Mouse (Mus musculus): ENCODE results near the gene Ndufv1.
A peak's percentile ranks its signal among the peaks of the same experiment; 100 is the strongest.
"Not testable (repeated sequence)": the region's sequence is repeated elsewhere in the genome, so short reads cannot be mapped to it uniquely, and the experiment has no call there.

Ndufv1 gene

GRCm38 (mm10) chr19:3975866-3976265, 36.7 kb downstream of the Ndufv1 start:
- DNase-seq (ENCODE audit: low spot score in 2 of 2) = no peak

- DNase-seq (ENCODE audit: low spot score in 2 of 2) = not testable (repeated sequence)
Measured at GRCm38 (mm10) chr19:3974608-3975007, 38.0 kb downstream of the Ndufv1 start.

- DNase-seq (ENCODE audit: low spot score in 2 of 2) = peak in 1 of 2 experiments; percentile 67
Measured at GRCm38 (mm10) chr19:3972229-3972628, 40.4 kb downstream of the Ndufv1 start, which contains the start of gene Aldh3b2. Gene Aldh3b2, plus strand, starts transcription at chr19:3972328.

- DNase-seq (ENCODE audit: low spot score in 2 of 2) = no peak
Measured at GRCm38 (mm10) chr19:3967258-3967657, 45.3 kb downstream of the Ndufv1 start.

- no peak for DNase-seq (ENCODE audit: low spot score in 2 of 2)
Measured at GRCm38 (mm10) chr19:3966330-3967075, 46.1 kb downstream of the Ndufv1 start.

GRCm38 (mm10) chr19:3964030-3964429, 48.6 kb downstream of the Ndufv1 start:
- DNase-seq (ENCODE audit: low spot score in 2 of 2) = no peak

- peak in 1 of 2 experiments; percentile 70 for DNase-seq (ENCODE audit: low spot score in 2 of 2)
Measured at GRCm38 (mm10) chr19:3962469-3962868, 50.1 kb downstream of the Ndufv1 start.

GRCm38 (mm10) chr19:3961805-3962204, 50.8 kb downstream of the Ndufv1 start:
- DNase-seq (ENCODE audit: low spot score in 2 of 2) = not testable (repeated sequence)

- DNase-seq (ENCODE audit: low spot score in 2 of 2) = no peak
Measured at GRCm38 (mm10) chr19:3960211-3960610, 52.4 kb downstream of the Ndufv1 start.

- no peak for DNase-seq (ENCODE audit: low spot score in 2 of 2)
Measured at GRCm38 (mm10) chr19:3959030-3959429, 53.6 kb downstream of the Ndufv1 start.

- DNase-seq (ENCODE audit: low spot score in 2 of 2) = no peak
Measured at GRCm38 (mm10) chr19:3958470-3958869, 54.1 kb downstream of the Ndufv1 start, which contains the start of gene Aldh3b3. Gene Aldh3b3, plus strand, starts transcription at chr19:3958645.

All from spleen, postnatal 10 days (tissue).